Mouse (Mus musculus): Measurements from ENCODE around the gene Olfr10. TPM values are rescaled to one million over a fixed set of nuclear protein-coding genes. Genes with fewer than 3 reads are reported as not detected.
"Not testable (repeated sequence)": the region's sequence is repeated elsewhere in the genome, so short reads cannot be mapped to it uniquely, and the experiment has no call there.

The Olfr10 gene
- not detected for total RNA-seq (2021)
- long read RNA-seq, experiment 1: 0 reads
- long read RNA-seq, experiment 2: 0 reads

- DNase-seq: no peak
These were observed at the start of gene Olfr10 for GRCm38 (mm10) chr11:49304441-49304840. Gene Olfr10, plus strand, starts transcription at chr11:49304741.

GRCm38 (mm10) chr11:49259296-49259695 lies 45.2 kb upstream of the Olfr10 start:
- no peak for DNase-seq

- DNase-seq: no peak
These were observed 44.7 kb upstream of the Olfr10 start for GRCm38 (mm10) chr11:49259829-49260228.

- peak; percentile 37 for DNase-seq
These were observed 43.8 kb upstream of the Olfr10 start for GRCm38 (mm10) chr11:49260598-49261312.

GRCm38 (mm10) chr11:49261313-49261855 lies 43.2 kb upstream of the Olfr10 start:
- no peak for DNase-seq

- no peak for DNase-seq
These were observed 42.3 kb upstream of the Olfr10 start for GRCm38 (mm10) chr11:49262286-49262685.

- DNase-seq: no peak
These were observed 41.4 kb upstream of the Olfr10 start for GRCm38 (mm10) chr11:49263149-49263548.

- DNase-seq: no peak
These were observed 40.5 kb upstream of the Olfr10 start for GRCm38 (mm10) chr11:49264081-49264480.

GRCm38 (mm10) chr11:49264622-49265021 lies 39.9 kb upstream of the Olfr10 start:
- DNase-seq: no peak

- no peak for DNase-seq
These were observed 39.4 kb upstream of the Olfr10 start for GRCm38 (mm10) chr11:49265101-49265500.

- no peak for DNase-seq
These were observed 37.9 kb upstream of the Olfr10 start for GRCm38 (mm10) chr11:49266671-49267070.

GRCm38 (mm10) chr11:49267316-49267715 lies 37.2 kb upstream of the Olfr10 start:
- no peak for DNase-seq

- no peak for DNase-seq
These were observed 36.5 kb upstream of the Olfr10 start for GRCm38 (mm10) chr11:49267970-49268579.

- DNase-seq: no peak
These were observed 34.8 kb upstream of the Olfr10 start for GRCm38 (mm10) chr11:49269761-49270160.

GRCm38 (mm10) chr11:49270368-49270767 lies 34.2 kb upstream of the Olfr10 start:
- DNase-seq: no peak

GRCm38 (mm10) chr11:49271334-49271733 lies 33.2 kb upstream of the Olfr10 start:
- DNase-seq: no peak

- DNase-seq: no peak
These were observed 30.6 kb upstream of the Olfr10 start for GRCm38 (mm10) chr11:49273834-49274519.

- no peak for DNase-seq
These were observed 26.3 kb upstream of the Olfr10 start, which contains the start of gene Olfr1393 for GRCm38 (mm10) chr11:49278222-49278621. Gene Olfr1393, plus strand, starts transcription at chr11:49278304.

- not testable (repeated sequence) for DNase-seq
These were observed 19.6 kb upstream of the Olfr10 start, which contains the start of gene Olfr1392 for GRCm38 (mm10) chr11:49284982-49285381. Gene Olfr1392, plus strand, starts transcription at chr11:49285282.

GRCm38 (mm10) chr11:49287251-49287650 lies 17.3 kb upstream of the Olfr10 start:
- DNase-seq: no peak

- DNase-seq: no peak
These were observed 11.8 kb upstream of the Olfr10 start for GRCm38 (mm10) chr11:49292777-49293176.

- DNase-seq: not testable (repeated sequence)
These were observed 4.0 kb downstream of the Olfr10 start for GRCm38 (mm10) chr11:49308547-49308946.

GRCm38 (mm10) chr11:49322442-49322841 lies 17.9 kb downstream of the Olfr10 start, which contains the start of gene Olfr1391:
Gene Olfr1391, plus strand, starts transcription at chr11:49322742.
- no peak for DNase-seq
